Mouse (Mus musculus) heart, adult 10 weeks (tissue): Measurements from ENCODE around the gene BC147527. TPM values are rescaled to one million over a fixed set of nuclear protein-coding genes. Genes with fewer than 3 reads are reported as not detected.

Experiments used
- polyA plus RNA-seq: library from polyadenylated mRNA; stranded (reverse); fragments of 350-450 nt; fragmentation: Illumina TruSeq; extraction: RNeasy Lipid Tissue Mini Kit (QIAGEN cat#74804); gene quantifications from one replicate; pipeline ENCODE4 v1.2.3, GENCODE M21; 2014; ENCODE audit warnings: low read depth, low replicate concordance

Gene BC147527
- polyA plus RNA-seq: not detected

DNA sequence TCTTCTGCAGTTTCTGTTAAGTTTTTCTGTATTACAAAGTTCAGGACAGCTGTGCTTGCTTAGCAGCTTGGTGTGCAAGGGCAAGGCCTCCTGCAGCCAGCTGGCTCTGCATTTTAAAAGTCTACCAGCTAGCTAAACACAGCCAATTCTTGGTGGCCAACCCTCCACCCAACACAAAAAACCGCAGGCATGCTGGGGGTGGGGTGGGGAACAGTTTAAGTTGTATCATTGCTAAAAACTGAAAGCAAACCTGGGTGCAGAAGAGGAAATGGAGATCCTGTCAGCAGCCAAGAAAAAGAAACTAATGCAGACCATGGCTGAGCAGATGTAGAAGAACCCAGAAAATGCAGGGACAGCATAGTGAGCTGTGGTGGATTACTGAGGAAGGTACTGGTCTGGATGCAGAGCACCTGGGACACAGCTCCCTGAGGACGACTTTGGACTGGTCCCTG, at the start of gene BC147527:
Gene BC147527 (plus strand): TSS at position 402 of the 452 bp plus-strand sequence.

GRCm38 (mm10) chr13:120262870-120263269, 37.3 kb upstream of the BC147527 start, which contains the start of gene AF067061:
Gene AF067061, plus strand, starts transcription at chr13:120263114.

DNA sequence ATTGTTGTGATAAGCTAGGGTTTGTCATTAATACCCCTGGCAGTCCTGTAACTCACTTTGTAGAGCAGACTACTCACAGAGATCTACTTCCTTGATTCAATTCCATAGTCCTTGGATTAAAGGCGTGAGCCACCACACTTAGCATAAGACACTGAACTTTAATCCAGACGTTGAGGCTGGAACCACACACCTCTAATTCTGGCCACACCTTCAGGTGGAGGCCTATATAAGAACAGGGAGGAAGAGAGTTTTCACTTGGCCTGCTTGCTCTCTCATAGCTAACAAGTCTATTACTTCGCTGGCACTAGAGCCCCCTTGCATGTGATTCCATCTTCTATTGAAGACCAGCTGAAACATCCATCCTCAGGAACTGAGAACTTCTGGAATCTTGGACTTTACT, 16.4 kb downstream of the BC147527 start, which contains the start of gene Tcstv3:
Gene Tcstv3 (plus strand): TSS at position 301 of the 400 bp plus-strand sequence.

Other genes with a start within 250 kb of the BC147527 start
- 0.21 TPM for gene Gm21188, start 248.2 kb upstream of the BC147527 start, polyA plus RNA-seq
- gene Gm20767, start 160.1 kb upstream of the BC147527 start, polyA plus RNA-seq: not detected
- gene Gm21818, start 128.0 kb upstream of the BC147527 start, polyA plus RNA-seq: not detected
- not detected for gene Gm21762, start 84.4 kb upstream of the BC147527 start, polyA plus RNA-seq
- not detected for gene Gm21731, start 61.3 kb upstream of the BC147527 start, polyA plus RNA-seq
- gene AF067061, start 37.3 kb upstream of the BC147527 start, polyA plus RNA-seq: not detected
- gene Tcstv3, start 16.5 kb downstream of the BC147527 start, polyA plus RNA-seq: not detected